Mouse (Mus musculus) bone marrow macrophage, adult 2 months (primary cell): Measurements from ENCODE around the gene Mfsd4b1. TPM values are rescaled to one million over a fixed set of nuclear protein-coding genes. Genes with fewer than 3 reads are reported as not detected.
A peak's percentile ranks its signal among the peaks of the same experiment; 100 is the strongest.

Source experiments
- H3K27ac ChIP-seq: 2 replicates; pipeline ENCODE4 v1.5.1; 2012; ENCODE audit warnings: low read depth, low read length; ENCODE audit not compliant: insufficient read depth
- H3K4me1 ChIP-seq: 2 replicates; pipeline ENCODE4 v1.6.1; 2012; ENCODE audit warnings: low read length; ENCODE audit not compliant: control insufficient read depth, insufficient read depth
- H3K4me3 ChIP-seq: 2 replicates; pipeline ENCODE4 v1.5.1; 2012; ENCODE audit warnings: mild to moderate bottlenecking, low read length, moderate library complexity; ENCODE audit not compliant: insufficient read depth
- CTCF ChIP-seq: IDR thresholded peaks from 2 replicates; pipeline ENCODE4 v1.5.1; 2012; ENCODE audit warnings: low read depth, mild to moderate bottlenecking, low read length, moderate library complexity
- POLR2A ChIP-seq: IDR thresholded peaks from 2 replicates; pipeline ENCODE4 v1.6.1; 2012; ENCODE audit warnings: mild to moderate bottlenecking, low read depth, low read length, borderline replicate concordance
- polyA plus RNA-seq: library from polyadenylated mRNA; stranded (reverse); fragments of >200 nt; gene quantifications from 2 replicates; pipeline ENCODE4 v1.2.4, GENCODE M21; 2012; ENCODE audit not compliant: missing spikeins, insufficient read depth, insufficient read length

The Mfsd4b1 gene
- not detected in 2 replicates for polyA plus RNA-seq

DNA sequence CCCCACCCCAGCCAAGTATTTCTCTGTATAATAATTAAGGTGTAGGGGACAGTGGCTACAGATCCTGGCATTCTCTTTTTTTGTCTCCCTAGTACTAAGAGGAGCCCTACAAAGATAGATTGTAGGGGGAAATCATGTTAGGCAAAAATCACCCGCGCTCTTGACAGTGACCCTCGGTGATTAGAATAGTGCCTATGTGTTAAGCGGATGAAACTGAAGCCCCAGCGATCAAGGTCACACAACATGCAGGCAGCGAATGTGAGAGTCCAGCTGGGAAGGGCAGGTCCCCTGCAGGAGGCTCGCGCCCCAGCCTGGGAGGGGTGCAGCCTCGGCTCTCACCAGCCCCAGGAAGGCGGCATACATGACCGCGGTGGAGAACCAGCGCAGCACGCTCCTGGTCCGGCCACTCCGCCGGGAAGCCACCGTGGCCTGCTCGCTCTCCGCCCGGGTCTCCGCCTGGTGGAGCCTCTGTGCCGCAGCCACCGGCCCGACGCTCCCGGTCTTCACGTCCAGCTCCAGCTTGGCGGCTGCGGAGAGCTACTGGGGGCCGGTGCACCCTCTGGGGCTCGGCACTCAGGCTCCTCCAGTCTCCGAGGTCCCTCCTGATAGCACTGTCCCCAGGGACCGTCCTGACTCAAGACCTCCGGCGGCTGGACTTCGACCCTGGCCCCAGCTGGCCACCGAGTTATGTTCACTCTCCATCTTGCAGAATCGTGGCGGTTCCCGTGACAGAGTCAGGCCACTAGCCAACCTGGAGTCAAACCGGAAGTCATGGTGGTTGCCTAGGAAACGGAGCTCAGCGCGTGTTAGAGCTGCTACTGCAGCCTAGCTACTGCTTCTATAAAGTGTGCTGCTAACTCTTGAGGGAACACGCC is at the start of gene Mfsd4b1:
Mfsd4b1 (minus strand) TSS at position 715 of the 875 bp plus-strand sequence.
- peak within 1 kb of the TSS; percentile 66 for H3K4me3 ChIP-seq

GRCm38 (mm10) chr10:40073608-40074007 is 48.5 kb upstream of the Mfsd4b1 start:
- Histone ChIP-seq H3K4me3 (no peak overlapping the region), H3K27ac (no peak overlapping the region), H3K4me1 (peaks cover 36% of the 10 kb centered on the region)
- TF ChIP-seq POLR2A, result no peak
- no peak for TF ChIP-seq CTCF

More for the DNA sequence above, at the start of gene Mfsd4b1:
- TF ChIP-seq CTCF (no peak), POLR2A (no peak)
- H3K27ac ChIP-seq, result no peak within 1 kb of the TSS
- H3K4me1 ChIP-seq, result peaks cover 18% of the 10 kb centered on the region

- no peak for TF ChIP-seq POLR2A
- TF ChIP-seq CTCF, result no peak
- peaks cover 39% of the 10 kb centered on the region for H3K4me1 ChIP-seq
- H3K4me3 ChIP-seq, result no peak overlapping the region
- no peak overlapping the region for H3K27ac ChIP-seq
Measured at GRCm38 (mm10) chr10:40070684-40071083, 45.6 kb upstream of the Mfsd4b1 start.

- TF ChIP-seq CTCF, result no peak
- no peak for TF ChIP-seq POLR2A
- H3K4me1 ChIP-seq, result peaks cover 36% of the 10 kb centered on the region
- no peak overlapping the region for H3K4me3 ChIP-seq
- peak overlapping the region; percentile 5 for H3K27ac ChIP-seq
Measured at GRCm38 (mm10) chr10:40069270-40069669, 44.2 kb upstream of the Mfsd4b1 start.

GRCm38 (mm10) chr10:40068595-40068994 is 43.5 kb upstream of the Mfsd4b1 start:
- Histone ChIP-seq H3K4me3 (no peak overlapping the region), H3K27ac (peak overlapping the region; percentile 80), H3K4me1 (peaks cover 32% of the 10 kb centered on the region)
- no peak for TF ChIP-seq POLR2A
- no peak for TF ChIP-seq CTCF

- H3K27ac ChIP-seq, result no peak overlapping the region
- TF ChIP-seq POLR2A (no peak), CTCF (no peak)
Measured at GRCm38 (mm10) chr10:40067529-40067928, 42.5 kb upstream of the Mfsd4b1 start.

DNA sequence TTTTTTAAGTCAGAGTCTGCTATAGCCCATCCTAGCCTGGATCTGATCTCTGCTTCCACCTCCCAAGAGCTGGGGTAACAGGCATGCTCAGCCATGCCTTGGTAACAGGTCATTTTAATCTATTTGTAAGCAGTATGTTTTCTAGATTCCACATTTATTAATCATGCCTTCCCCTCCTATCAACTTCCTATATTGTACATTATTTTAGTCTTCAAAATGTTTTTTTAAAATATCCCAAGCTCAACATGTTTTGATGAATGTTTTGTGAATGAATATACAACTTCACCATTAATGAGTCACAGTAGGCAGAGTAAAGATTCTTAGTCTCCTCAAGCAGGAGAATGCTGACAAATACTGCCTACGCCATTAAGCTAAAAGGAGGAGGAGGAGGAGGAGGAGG is 42.0 kb upstream of the Mfsd4b1 start:
- Histone ChIP-seq H3K27ac (peak overlapping the region; percentile 31; the same call in 1 of the 2 replicates), H3K4me3 (no peak overlapping the region), H3K4me1 (peaks cover 32% of the 10 kb centered on the region)
- no peak for TF ChIP-seq POLR2A
- no peak for TF ChIP-seq CTCF

More at GRCm38 (mm10) chr10:40067529-40067928, 42.5 kb upstream of the Mfsd4b1 start:
- H3K4me3 ChIP-seq, result no peak overlapping the region
- H3K4me1 ChIP-seq, result peaks cover 32% of the 10 kb centered on the region

DNA sequence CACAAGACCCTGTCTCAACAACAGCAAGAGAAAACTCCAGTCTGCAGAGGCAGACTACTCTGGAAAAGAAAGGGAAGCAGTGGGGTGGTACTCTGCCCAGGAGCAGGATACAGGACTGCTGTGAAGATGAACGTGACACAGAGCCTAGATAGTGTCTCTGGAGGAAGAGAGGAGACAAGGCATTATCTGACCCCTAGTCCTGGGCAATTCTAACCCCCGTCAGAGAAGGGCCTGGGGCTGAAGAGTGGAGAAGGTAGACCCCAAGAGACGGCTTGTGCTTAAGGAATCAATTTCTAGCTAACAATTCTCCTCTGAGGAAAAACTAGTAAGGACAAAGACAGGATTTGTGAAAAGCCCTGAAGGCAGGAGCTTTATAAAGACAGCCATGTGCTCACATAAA is 40.3 kb upstream of the Mfsd4b1 start:
- peaks cover 26% of the 10 kb centered on the region for H3K4me1 ChIP-seq
- TF ChIP-seq POLR2A (no peak), CTCF (no peak)

GRCm38 (mm10) chr10:40063291-40063890 is 38.3 kb upstream of the Mfsd4b1 start:
- TF ChIP-seq CTCF (no peak), POLR2A (no peak)
- Histone ChIP-seq H3K4me3 (no peak overlapping the region), H3K4me1 (peaks cover 25% of the 10 kb centered on the region), H3K27ac (no peak overlapping the region)

More for the DNA sequence above, 40.3 kb upstream of the Mfsd4b1 start:
- no peak overlapping the region for H3K27ac ChIP-seq
- H3K4me3 ChIP-seq, result no peak overlapping the region

GRCm38 (mm10) chr10:40062812-40063211 is 37.7 kb upstream of the Mfsd4b1 start:
- TF ChIP-seq POLR2A, result no peak
- no peak for TF ChIP-seq CTCF
- H3K4me1 ChIP-seq, result peaks cover 23% of the 10 kb centered on the region
- H3K27ac ChIP-seq, result no peak overlapping the region
- H3K4me3 ChIP-seq, result no peak overlapping the region

DNA sequence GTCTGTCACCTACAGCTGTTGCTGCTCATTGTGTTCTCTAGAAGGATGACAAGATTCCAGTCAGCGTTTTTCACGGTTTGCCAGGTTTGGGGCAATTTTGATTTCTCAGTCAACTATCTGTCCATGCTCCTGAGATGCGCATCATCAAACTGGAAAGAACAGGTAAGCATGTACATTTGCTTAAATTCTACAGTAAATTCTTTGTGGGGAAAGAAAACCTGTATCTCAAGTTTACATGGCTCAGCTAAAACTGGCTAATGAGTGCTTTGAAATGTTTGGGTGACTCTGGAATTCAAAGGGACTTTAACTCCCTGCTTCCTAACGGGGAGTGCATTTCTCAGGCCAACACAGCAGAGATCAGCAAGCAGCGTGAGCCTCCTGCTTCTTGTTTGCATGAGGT is 36.9 kb upstream of the Mfsd4b1 start:
- no peak overlapping the region for H3K27ac ChIP-seq
- H3K4me1 ChIP-seq, result peaks cover 19% of the 10 kb centered on the region
- TF ChIP-seq POLR2A (no peak), CTCF (no peak)
- H3K4me3 ChIP-seq, result no peak overlapping the region
